Mouse (Mus musculus): Measurements from ENCODE around the gene Clec1a. TPM values are rescaled to one million over a fixed set of nuclear protein-coding genes. Genes with fewer than 3 reads are reported as not detected.

Clec1a gene
- polyA plus RNA-seq, 1 experiment from 2014 or later = 6.2 TPM

- ATAC-seq (replicated peaks; ENCODE audit: extremely low read depth, insufficient read depth, low FRiP score) = no peak
- WGBS = 58% methylated on average over 6 of the region's 6 CpGs
- Histone ChIP-seq H3K4me2 (ENCODE audit: low read depth, low read length) (peak overlapping the region; percentile 40), H3K9me3 (replicated peaks; ENCODE audit: control insufficient read depth, low read length) (no peaks in the 10 kb centered on the region), H3K9ac (ENCODE audit: low read length) (no peak overlapping the region), H3K36me3 (ENCODE audit: control insufficient read depth, insufficient read depth) (no peaks in the 10 kb centered on the region), H3K27me3 (ENCODE audit: control insufficient read depth, insufficient read depth, low read length) (no peaks in the 10 kb centered on the region), H3K27ac (ENCODE audit: low read length) (peak overlapping the region; percentile 5; the same call in 1 of the 2 replicates), H3K4me3 (ENCODE audit: low read length) (0 out of 2 replicates have a peak overlapping the region, but pooled peaks have one; percentile 1), H3K4me1 (ENCODE audit: control insufficient read depth, insufficient read depth, low read length) (no peaks in the 10 kb centered on the region)
Observed at GRCm38 (mm10) chr6:129449743-129450142, 2.1 kb downstream of the Clec1a start.

GRCm38 (mm10) chr6:129438033-129438432, 13.8 kb downstream of the Clec1a start:
- no peaks in the 10 kb centered on the region for H3K9me3 ChIP-seq (replicated peaks; ENCODE audit: control insufficient read depth, low read length)
- no peak overlapping the region for H3K4me3 ChIP-seq (ENCODE audit: low read length)
- no peak overlapping the region for H3K27ac ChIP-seq (ENCODE audit: low read length)
- H3K4me1 ChIP-seq (ENCODE audit: control insufficient read depth, insufficient read depth, low read length) = no peaks in the 10 kb centered on the region
- 77% methylated on average over 2 of the region's 2 CpGs for WGBS
- no peak overlapping the region for H3K9ac ChIP-seq (ENCODE audit: low read length)
- no peaks in the 10 kb centered on the region for H3K36me3 ChIP-seq (ENCODE audit: control insufficient read depth, insufficient read depth)
- no peak for ATAC-seq (replicated peaks; ENCODE audit: extremely low read depth, insufficient read depth, low FRiP score)
- no peak overlapping the region for H3K4me2 ChIP-seq (ENCODE audit: low read depth, low read length)
- H3K27me3 ChIP-seq (ENCODE audit: control insufficient read depth, insufficient read depth, low read length) = no peaks in the 10 kb centered on the region

- Histone ChIP-seq H3K4me3 (ENCODE audit: low read length) (no peak overlapping the region), H3K9ac (ENCODE audit: low read length) (no peak overlapping the region), H3K36me3 (ENCODE audit: control insufficient read depth, insufficient read depth) (no peaks in the 10 kb centered on the region), H3K4me1 (ENCODE audit: control insufficient read depth, insufficient read depth, low read length) (no peaks in the 10 kb centered on the region), H3K27me3 (ENCODE audit: control insufficient read depth, insufficient read depth, low read length) (no peaks in the 10 kb centered on the region), H3K4me2 (ENCODE audit: low read depth, low read length) (no peak overlapping the region), H3K9me3 (replicated peaks; ENCODE audit: control insufficient read depth, low read length) (no peaks in the 10 kb centered on the region), H3K27ac (ENCODE audit: low read length) (no peak overlapping the region)
- no peak for ATAC-seq (replicated peaks; ENCODE audit: extremely low read depth, insufficient read depth, low FRiP score)
- 77% methylated on average over 3 of the region's 3 CpGs for WGBS
Observed at GRCm38 (mm10) chr6:129436025-129436424, 15.8 kb downstream of the Clec1a start.

GRCm38 (mm10) chr6:129434239-129434638, 17.6 kb downstream of the Clec1a start:
- Histone ChIP-seq H3K27me3 (ENCODE audit: control insufficient read depth, insufficient read depth, low read length) (no peaks in the 10 kb centered on the region), H3K4me2 (ENCODE audit: low read depth, low read length) (no peak overlapping the region), H3K9ac (ENCODE audit: low read length) (no peak overlapping the region), H3K4me1 (ENCODE audit: control insufficient read depth, insufficient read depth, low read length) (no peaks in the 10 kb centered on the region), H3K4me3 (ENCODE audit: low read length) (no peak overlapping the region), H3K9me3 (replicated peaks; ENCODE audit: control insufficient read depth, low read length) (no peaks in the 10 kb centered on the region), H3K27ac (ENCODE audit: low read length) (no peak overlapping the region), H3K36me3 (ENCODE audit: control insufficient read depth, insufficient read depth) (no peaks in the 10 kb centered on the region)
- ATAC-seq (replicated peaks; ENCODE audit: extremely low read depth, insufficient read depth, low FRiP score) = no peak
- 70% methylated on average over 5 of the region's 5 CpGs for WGBS

- Histone ChIP-seq H3K9ac (ENCODE audit: low read length) (no peak overlapping the region), H3K4me1 (ENCODE audit: control insufficient read depth, insufficient read depth, low read length) (peaks cover 10% of the 10 kb centered on the region), H3K4me3 (ENCODE audit: low read length) (no peak overlapping the region), H3K36me3 (ENCODE audit: control insufficient read depth, insufficient read depth) (no peaks in the 10 kb centered on the region), H3K27me3 (ENCODE audit: control insufficient read depth, insufficient read depth, low read length) (no peaks in the 10 kb centered on the region), H3K27ac (ENCODE audit: low read length) (no peak overlapping the region), H3K9me3 (replicated peaks; ENCODE audit: control insufficient read depth, low read length) (no peaks in the 10 kb centered on the region), H3K4me2 (ENCODE audit: low read depth, low read length) (no peak overlapping the region)
- ATAC-seq (replicated peaks; ENCODE audit: extremely low read depth, insufficient read depth, low FRiP score) = no peak
- 72% methylated on average over 4 of the region's 4 CpGs for WGBS
Observed at GRCm38 (mm10) chr6:129427281-129427680, 24.5 kb downstream of the Clec1a start.

- no peak overlapping the region for H3K9ac ChIP-seq (ENCODE audit: low read length)
- peaks cover 10% of the 10 kb centered on the region for H3K4me1 ChIP-seq (ENCODE audit: control insufficient read depth, insufficient read depth, low read length)
- H3K4me3 ChIP-seq (ENCODE audit: low read length) = no peak overlapping the region
- no peak overlapping the region for H3K27ac ChIP-seq (ENCODE audit: low read length)
- H3K36me3 ChIP-seq (ENCODE audit: control insufficient read depth, insufficient read depth) = no peaks in the 10 kb centered on the region
- peak; percentile 43; the same call in 1 of the 2 replicates for ATAC-seq (replicated peaks; ENCODE audit: extremely low read depth, insufficient read depth, low FRiP score)
- no peaks in the 10 kb centered on the region for H3K9me3 ChIP-seq (replicated peaks; ENCODE audit: control insufficient read depth, low read length)
- WGBS = 28% methylated on average over 5 of the region's 5 CpGs
- no peaks in the 10 kb centered on the region for H3K27me3 ChIP-seq (ENCODE audit: control insufficient read depth, insufficient read depth, low read length)
- no peak overlapping the region for H3K4me2 ChIP-seq (ENCODE audit: low read depth, low read length)
Observed at GRCm38 (mm10) chr6:129425812-129426211, 26.0 kb downstream of the Clec1a start.

GRCm38 (mm10) chr6:129425217-129425616, 26.6 kb downstream of the Clec1a start:
- peak overlapping the region; percentile 79 for H3K27ac ChIP-seq (ENCODE audit: low read length)
- H3K4me1 ChIP-seq (ENCODE audit: control insufficient read depth, insufficient read depth, low read length) = peaks cover 10% of the 10 kb centered on the region
- no peaks in the 10 kb centered on the region for H3K27me3 ChIP-seq (ENCODE audit: control insufficient read depth, insufficient read depth, low read length)
- no peak overlapping the region for H3K4me2 ChIP-seq (ENCODE audit: low read depth, low read length)
- peak; percentile 49; the same call in 1 of the 2 replicates for ATAC-seq (replicated peaks; ENCODE audit: extremely low read depth, insufficient read depth, low FRiP score)
- H3K36me3 ChIP-seq (ENCODE audit: control insufficient read depth, insufficient read depth) = no peaks in the 10 kb centered on the region
- 64% methylated on average over 5 of the region's 5 CpGs for WGBS
- no peak overlapping the region for H3K4me3 ChIP-seq (ENCODE audit: low read length)
- H3K9me3 ChIP-seq (replicated peaks; ENCODE audit: control insufficient read depth, low read length) = no peaks in the 10 kb centered on the region
- H3K9ac ChIP-seq (ENCODE audit: low read length) = no peak overlapping the region

GRCm38 (mm10) chr6:129423734-129424072, 28.1 kb downstream of the Clec1a start:
- peaks cover 10% of the 10 kb centered on the region for H3K4me1 ChIP-seq (ENCODE audit: control insufficient read depth, insufficient read depth, low read length)
- ATAC-seq (replicated peaks; ENCODE audit: extremely low read depth, insufficient read depth, low FRiP score) = peak; percentile 74; the same call in 1 of the 2 replicates
- H3K9me3 ChIP-seq (replicated peaks; ENCODE audit: control insufficient read depth, low read length) = no peaks in the 10 kb centered on the region
- no peak overlapping the region for H3K27ac ChIP-seq (ENCODE audit: low read length)
- H3K4me3 ChIP-seq (ENCODE audit: low read length) = no peak overlapping the region
- no peaks in the 10 kb centered on the region for H3K36me3 ChIP-seq (ENCODE audit: control insufficient read depth, insufficient read depth)
- WGBS = 3% methylated on average over 1 of the region's 1 CpGs
- H3K9ac ChIP-seq (ENCODE audit: low read length) = no peak overlapping the region
- peak overlapping the region; percentile 33; the same call in 1 of the 2 replicates for H3K4me2 ChIP-seq (ENCODE audit: low read depth, low read length)
- no peaks in the 10 kb centered on the region for H3K27me3 ChIP-seq (ENCODE audit: control insufficient read depth, insufficient read depth, low read length)

GRCm38 (mm10) chr6:129423040-129423733, 28.6 kb downstream of the Clec1a start:
- H3K4me2 ChIP-seq (ENCODE audit: low read depth, low read length) = peak overlapping the region; percentile 33
- 0 out of 2 replicates have a peak, but pooled peaks have one; percentile 28 for ATAC-seq (replicated peaks; ENCODE audit: extremely low read depth, insufficient read depth, low FRiP score)

More at GRCm38 (mm10) chr6:129423040-129423733, 28.6 kb downstream of the Clec1a start:
- Histone ChIP-seq H3K9ac (ENCODE audit: low read length) (no peak overlapping the region), H3K9me3 (replicated peaks; ENCODE audit: control insufficient read depth, low read length) (no peaks in the 10 kb centered on the region), H3K4me3 (ENCODE audit: low read length) (no peak overlapping the region), H3K36me3 (ENCODE audit: control insufficient read depth, insufficient read depth) (no peaks in the 10 kb centered on the region), H3K27me3 (ENCODE audit: control insufficient read depth, insufficient read depth, low read length) (no peaks in the 10 kb centered on the region), H3K27ac (ENCODE audit: low read length) (peak overlapping the region; percentile 58; the same call in 1 of the 2 replicates), H3K4me1 (ENCODE audit: control insufficient read depth, insufficient read depth, low read length) (peaks cover 10% of the 10 kb centered on the region)
- 41% methylated on average over 4 of the region's 4 CpGs for WGBS
